Mouse (Mus musculus): Measurements from ENCODE around the gene Zfp638. TPM values are rescaled to one million over a fixed set of nuclear protein-coding genes. Genes with fewer than 3 reads are reported as not detected.
A peak's percentile ranks its signal among the peaks of the same experiment; 100 is the strongest.

Gene Zfp638
- polyA plus RNA-seq, 1 experiment from 2014 or later, result 94.4 TPM

GRCm38 (mm10) chr6:83867598-83868585, 983 bp downstream of the Zfp638 start:
- Histone ChIP-seq H3K4me2 (replicated peaks; ENCODE audit: low read depth, low read length) (peak overlapping the region; percentile 99), H3K36me3 (ENCODE audit: control insufficient read depth, insufficient read depth, low read length) (no peaks in the 10 kb centered on the region), H3K9me3 (ENCODE audit: control insufficient read depth, low read depth, low read length) (no peaks in the 10 kb centered on the region), H3K27me3 (ENCODE audit: control insufficient read depth, insufficient read depth, low read length) (no peaks in the 10 kb centered on the region), H3K4me1 (ENCODE audit: control insufficient read depth, insufficient read depth, low read length) (no peaks in the 10 kb centered on the region), H3K27ac (ENCODE audit: low read length) (no peak overlapping the region), H3K4me3 (ENCODE audit: low read depth, low read length) (peak overlapping the region; percentile 57), H3K9ac (replicated peaks; ENCODE audit: low read depth, low read length) (peak overlapping the region; percentile 38; the same call in 1 of the 2 replicates)
- WGBS, result 4% methylated on average over 19 of the region's 19 CpGs
- 0 out of 2 replicates have a peak, but pooled peaks have one; percentile 28 for ATAC-seq (ENCODE audit: insufficient number of reproducible peaks, insufficient read depth, low FRiP score, low read depth)

- no peaks in the 10 kb centered on the region for H3K36me3 ChIP-seq (ENCODE audit: control insufficient read depth, insufficient read depth, low read length)
- WGBS, result 2% methylated on average over 4 of the region's 4 CpGs
- H3K27ac ChIP-seq (ENCODE audit: low read length), result no peak overlapping the region
- H3K4me1 ChIP-seq (ENCODE audit: control insufficient read depth, insufficient read depth, low read length), result no peaks in the 10 kb centered on the region
- H3K9ac ChIP-seq (replicated peaks; ENCODE audit: low read depth, low read length), result no peak overlapping the region
- H3K9me3 ChIP-seq (ENCODE audit: control insufficient read depth, low read depth, low read length), result no peaks in the 10 kb centered on the region
- ATAC-seq (ENCODE audit: insufficient number of reproducible peaks, insufficient read depth, low FRiP score, low read depth), result no peak
- H3K4me3 ChIP-seq (ENCODE audit: low read depth, low read length), result no peak overlapping the region
- no peak overlapping the region for H3K4me2 ChIP-seq (replicated peaks; ENCODE audit: low read depth, low read length)
- no peaks in the 10 kb centered on the region for H3K27me3 ChIP-seq (ENCODE audit: control insufficient read depth, insufficient read depth, low read length)
These were observed 12.9 kb downstream of the Zfp638 start for GRCm38 (mm10) chr6:83879815-83880214.

GRCm38 (mm10) chr6:83886789-83887188, 19.9 kb downstream of the Zfp638 start:
- WGBS, result 83% methylated on average over 3 of the region's 3 CpGs
- Histone ChIP-seq H3K36me3 (ENCODE audit: control insufficient read depth, insufficient read depth, low read length) (no peaks in the 10 kb centered on the region), H3K4me1 (ENCODE audit: control insufficient read depth, insufficient read depth, low read length) (no peaks in the 10 kb centered on the region), H3K27me3 (ENCODE audit: control insufficient read depth, insufficient read depth, low read length) (no peaks in the 10 kb centered on the region), H3K4me2 (replicated peaks; ENCODE audit: low read depth, low read length) (no peak overlapping the region), H3K4me3 (ENCODE audit: low read depth, low read length) (no peak overlapping the region), H3K9me3 (ENCODE audit: control insufficient read depth, low read depth, low read length) (no peaks in the 10 kb centered on the region), H3K9ac (replicated peaks; ENCODE audit: low read depth, low read length) (no peak overlapping the region), H3K27ac (ENCODE audit: low read length) (no peak overlapping the region)
- ATAC-seq (ENCODE audit: insufficient number of reproducible peaks, insufficient read depth, low FRiP score, low read depth), result no peak

- no peak overlapping the region for H3K4me2 ChIP-seq (replicated peaks; ENCODE audit: low read depth, low read length)
- no peak for ATAC-seq (ENCODE audit: insufficient number of reproducible peaks, insufficient read depth, low FRiP score, low read depth)
- no peaks in the 10 kb centered on the region for H3K27me3 ChIP-seq (ENCODE audit: control insufficient read depth, insufficient read depth, low read length)
- H3K4me3 ChIP-seq (ENCODE audit: low read depth, low read length), result no peak overlapping the region
- no peaks in the 10 kb centered on the region for H3K9me3 ChIP-seq (ENCODE audit: control insufficient read depth, low read depth, low read length)
- no peak overlapping the region for H3K9ac ChIP-seq (replicated peaks; ENCODE audit: low read depth, low read length)
- no peaks in the 10 kb centered on the region for H3K4me1 ChIP-seq (ENCODE audit: control insufficient read depth, insufficient read depth, low read length)
- H3K27ac ChIP-seq (ENCODE audit: low read length), result no peak overlapping the region
- no peaks in the 10 kb centered on the region for H3K36me3 ChIP-seq (ENCODE audit: control insufficient read depth, insufficient read depth, low read length)
- 64% methylated on average over 1 of the region's 1 CpGs for WGBS
These were observed 21.9 kb downstream of the Zfp638 start for GRCm38 (mm10) chr6:83888802-83889201.

DNA sequence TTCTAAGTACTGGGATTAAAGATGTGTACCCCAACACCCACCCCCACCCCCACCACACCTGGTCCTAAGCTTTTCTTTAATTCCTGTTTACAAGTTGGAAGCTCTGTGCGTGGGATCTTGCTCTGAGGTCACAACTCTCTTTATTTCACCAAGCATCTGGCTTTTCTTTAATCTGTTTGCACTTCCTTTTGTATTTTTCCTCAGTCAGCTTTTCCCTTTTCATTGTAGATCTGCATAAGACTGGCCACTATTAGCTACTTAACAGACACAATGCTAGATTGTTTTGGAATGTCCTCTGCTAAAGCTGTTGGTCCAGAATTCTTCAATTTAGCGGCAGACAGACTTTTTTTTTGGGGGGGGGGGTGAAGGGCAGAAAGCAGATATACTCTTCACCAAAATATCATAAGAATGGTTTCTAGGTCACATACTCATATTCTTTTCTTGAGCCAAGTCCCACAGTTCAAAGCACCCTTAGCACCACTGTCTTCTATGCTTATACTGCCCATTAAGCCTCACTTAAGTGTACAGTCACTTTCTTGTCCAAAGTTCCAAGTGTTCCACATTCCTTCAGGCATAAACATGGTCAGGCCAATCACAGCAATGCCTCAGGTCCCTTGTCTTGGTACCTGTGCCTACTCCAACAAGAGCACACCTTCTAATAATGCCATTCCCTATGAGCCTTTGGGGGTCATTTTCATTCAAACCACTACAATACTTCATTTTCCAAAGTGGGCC, 23.5 kb downstream of the Zfp638 start:
- H3K36me3 ChIP-seq (ENCODE audit: control insufficient read depth, insufficient read depth, low read length), result no peaks in the 10 kb centered on the region
- H3K4me2 ChIP-seq (replicated peaks; ENCODE audit: low read depth, low read length), result no peak overlapping the region
- no peak overlapping the region for H3K27ac ChIP-seq (ENCODE audit: low read length)
- H3K4me1 ChIP-seq (ENCODE audit: control insufficient read depth, insufficient read depth, low read length), result no peaks in the 10 kb centered on the region
- ATAC-seq (ENCODE audit: insufficient number of reproducible peaks, insufficient read depth, low FRiP score, low read depth), result no peak
- H3K9ac ChIP-seq (replicated peaks; ENCODE audit: low read depth, low read length), result no peak overlapping the region
- H3K9me3 ChIP-seq (ENCODE audit: control insufficient read depth, low read depth, low read length), result no peaks in the 10 kb centered on the region
- no peak overlapping the region for H3K4me3 ChIP-seq (ENCODE audit: low read depth, low read length)
- 24% methylated on average over 2 of the region's 2 CpGs for WGBS
- H3K27me3 ChIP-seq (ENCODE audit: control insufficient read depth, insufficient read depth, low read length), result no peaks in the 10 kb centered on the region

DNA sequence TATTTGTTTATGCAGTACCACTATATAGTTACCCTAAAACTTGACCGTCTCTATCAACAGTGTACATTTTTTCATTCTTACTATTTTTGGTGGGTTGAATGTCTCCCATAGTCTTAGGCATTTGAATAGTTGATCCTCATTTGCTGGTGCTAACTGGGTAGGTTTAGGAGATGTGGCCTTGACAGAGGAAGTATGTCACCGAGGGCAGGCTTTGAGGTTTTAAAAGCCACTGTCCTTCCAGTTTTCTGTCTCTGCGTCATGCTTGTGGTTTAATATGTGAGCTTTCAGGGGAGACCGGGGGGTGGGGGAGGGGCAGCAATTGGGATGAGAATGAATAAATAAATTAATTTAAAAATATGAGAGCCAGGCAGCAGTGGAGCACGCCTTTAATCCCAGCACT, 24.3 kb downstream of the Zfp638 start:
- Histone ChIP-seq H3K4me1 (ENCODE audit: control insufficient read depth, insufficient read depth, low read length) (no peaks in the 10 kb centered on the region), H3K27ac (ENCODE audit: low read length) (no peak overlapping the region), H3K36me3 (ENCODE audit: control insufficient read depth, insufficient read depth, low read length) (no peaks in the 10 kb centered on the region), H3K4me3 (ENCODE audit: low read depth, low read length) (no peak overlapping the region), H3K9me3 (ENCODE audit: control insufficient read depth, low read depth, low read length) (no peaks in the 10 kb centered on the region), H3K4me2 (replicated peaks; ENCODE audit: low read depth, low read length) (no peak overlapping the region), H3K9ac (replicated peaks; ENCODE audit: low read depth, low read length) (no peak overlapping the region), H3K27me3 (ENCODE audit: control insufficient read depth, insufficient read depth, low read length) (no peaks in the 10 kb centered on the region)
- WGBS, result 87% methylated on average over 5 of the region's 5 CpGs
- ATAC-seq (ENCODE audit: insufficient number of reproducible peaks, insufficient read depth, low FRiP score, low read depth), result no peak

DNA sequence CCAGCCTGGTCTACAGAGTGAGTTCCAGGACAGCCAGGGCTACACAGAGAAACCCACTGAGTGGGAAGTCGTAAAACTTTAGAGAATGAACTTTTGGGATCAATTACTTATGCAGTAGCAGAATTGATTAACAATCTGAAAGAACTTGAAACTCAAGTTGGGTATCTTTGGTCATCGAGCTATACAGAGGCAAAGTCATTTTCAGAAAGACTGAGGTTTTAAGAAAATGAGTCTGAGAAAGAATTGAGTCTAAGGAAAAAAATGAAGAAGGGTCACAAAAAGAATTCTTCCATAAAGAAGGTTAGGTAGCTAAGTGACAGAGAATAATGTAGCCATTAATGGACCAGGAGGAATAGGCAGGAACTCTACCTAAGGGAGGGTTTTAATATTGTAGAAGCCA, 24.8 kb downstream of the Zfp638 start:
- Histone ChIP-seq H3K9me3 (ENCODE audit: control insufficient read depth, low read depth, low read length) (no peaks in the 10 kb centered on the region), H3K36me3 (ENCODE audit: control insufficient read depth, insufficient read depth, low read length) (no peaks in the 10 kb centered on the region), H3K4me3 (ENCODE audit: low read depth, low read length) (no peak overlapping the region), H3K4me1 (ENCODE audit: control insufficient read depth, insufficient read depth, low read length) (no peaks in the 10 kb centered on the region), H3K4me2 (replicated peaks; ENCODE audit: low read depth, low read length) (no peak overlapping the region), H3K27me3 (ENCODE audit: control insufficient read depth, insufficient read depth, low read length) (no peaks in the 10 kb centered on the region), H3K9ac (replicated peaks; ENCODE audit: low read depth, low read length) (no peak overlapping the region), H3K27ac (ENCODE audit: low read length) (no peak overlapping the region)
- no peak for ATAC-seq (ENCODE audit: insufficient number of reproducible peaks, insufficient read depth, low FRiP score, low read depth)
- WGBS, result 81% methylated on average over 2 of the region's 2 CpGs

DNA sequence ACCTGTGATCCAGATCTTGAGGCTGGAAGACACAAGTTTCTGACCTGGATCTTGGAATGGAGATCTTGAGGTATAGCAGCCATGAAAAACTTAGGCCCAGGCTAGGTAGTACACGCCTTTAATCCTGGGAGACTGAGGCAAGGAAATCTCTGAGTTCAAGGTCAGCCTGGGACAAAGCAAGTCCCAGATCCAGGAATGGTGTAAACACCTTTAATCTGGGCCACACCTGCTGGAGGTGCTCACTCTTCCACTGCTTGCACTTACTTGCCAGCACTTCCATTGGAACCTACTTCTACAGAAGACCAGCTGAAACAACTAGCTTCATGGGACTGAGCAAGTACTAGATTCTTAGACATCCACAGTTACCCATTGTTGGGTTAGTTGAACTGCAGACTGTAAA, 26.2 kb downstream of the Zfp638 start:
- H3K27me3 ChIP-seq (ENCODE audit: control insufficient read depth, insufficient read depth, low read length), result no peaks in the 10 kb centered on the region
- no peak overlapping the region for H3K4me2 ChIP-seq (replicated peaks; ENCODE audit: low read depth, low read length)
- no peak overlapping the region for H3K27ac ChIP-seq (ENCODE audit: low read length)
- no peaks in the 10 kb centered on the region for H3K4me1 ChIP-seq (ENCODE audit: control insufficient read depth, insufficient read depth, low read length)
- no peak for ATAC-seq (ENCODE audit: insufficient number of reproducible peaks, insufficient read depth, low FRiP score, low read depth)
- 80% methylated on average over 1 of the region's 1 CpGs for WGBS
- H3K9ac ChIP-seq (replicated peaks; ENCODE audit: low read depth, low read length), result no peak overlapping the region
- no peak overlapping the region for H3K4me3 ChIP-seq (ENCODE audit: low read depth, low read length)
- H3K9me3 ChIP-seq (ENCODE audit: control insufficient read depth, low read depth, low read length), result no peaks in the 10 kb centered on the region
- no peaks in the 10 kb centered on the region for H3K36me3 ChIP-seq (ENCODE audit: control insufficient read depth, insufficient read depth, low read length)

All from stomach, embryonic 14.5 days (tissue).